Mouse (Mus musculus): ENCODE measurements around the gene Cyba. TPM values are rescaled to one million over a fixed set of nuclear protein-coding genes. Genes with fewer than 3 reads are reported as not detected.
A peak's percentile ranks its signal among the peaks of the same experiment; 100 is the strongest.

Cyba gene
- polyA plus RNA-seq, 1 experiment from 2014 or later: 647 TPM

DNA sequence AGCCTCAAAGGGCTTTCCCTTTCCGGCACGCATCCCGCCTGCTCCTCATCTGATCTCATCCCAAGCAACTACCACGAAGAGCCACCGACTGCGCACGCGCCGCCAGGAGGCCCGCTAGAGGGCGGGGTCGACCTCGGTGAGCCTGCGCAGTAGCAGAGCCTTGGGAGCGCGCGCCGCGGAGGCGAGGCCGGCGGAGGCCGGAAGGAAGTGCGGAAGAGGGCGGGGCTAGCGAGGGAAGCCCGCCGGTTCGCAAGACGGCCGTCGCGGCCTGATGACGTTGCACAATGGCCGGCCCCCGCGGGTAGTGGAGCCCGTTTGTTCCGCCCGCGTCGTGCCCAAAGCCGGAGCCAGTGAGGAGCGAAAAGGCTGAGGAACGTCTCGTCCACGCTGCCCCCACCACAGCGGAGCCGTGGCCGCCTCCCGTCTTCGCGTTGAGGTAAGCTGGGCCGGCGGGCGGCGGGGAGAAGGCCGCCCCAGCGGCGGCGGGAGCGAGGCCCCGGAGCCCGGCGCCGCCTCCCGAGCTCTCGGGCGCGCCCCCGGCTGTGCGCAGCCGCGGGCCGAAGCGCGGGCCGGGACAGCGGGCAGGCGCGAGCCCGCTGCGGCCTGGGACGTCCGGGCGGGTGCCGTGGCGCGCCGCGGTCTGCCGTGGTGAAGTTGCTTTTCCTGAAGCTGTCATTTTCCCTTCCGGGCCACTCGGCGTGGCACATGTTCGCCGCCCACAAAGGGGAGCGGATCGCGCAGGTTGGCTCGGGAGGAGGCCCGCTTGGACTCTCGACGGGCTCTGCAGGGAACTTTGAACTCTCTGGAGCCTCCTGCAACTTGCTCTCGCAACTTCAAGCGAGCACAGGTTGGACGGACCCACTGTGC is 56.1 kb downstream of the Cyba start, which contains the start of gene Zc3h18:
Gene Zc3h18, plus strand, starts transcription at position 245 of the 867 bp plus-strand sequence.
- peak; percentile 67 for TF ChIP-seq CTCF (IDR thresholded peaks at IDR 0.05; ENCODE audit: low read depth)
- Histone ChIP-seq H3K4me1 (replicated peaks; ENCODE audit: insufficient read depth, low read length) (no peaks in the 10 kb centered on the region; the same call in 1 of the 2 replicates), H3K4me2 (ENCODE audit: low read length) (peak within 1 kb of the TSS; percentile 82), H3K9ac (ENCODE audit: low read depth, low read length) (peak within 1 kb of the TSS; percentile 95), H3K9me3 (replicated peaks; ENCODE audit: low read length) (no peaks in the 10 kb centered on the region), H3K27ac (peak within 1 kb of the TSS; percentile 96), H3K36me3 (ENCODE audit: insufficient read depth, low read length) (no peaks in the 10 kb centered on the region), H3K4me3 (replicated peaks; ENCODE audit: low read depth, low read length) (peak within 1 kb of the TSS; percentile 97), H3K27me3 (ENCODE audit: insufficient read depth, low read length) (no peaks in the 10 kb centered on the region)
- WGBS: under 1% methylated on average over 98 of the region's 107 CpGs
- peak; percentile 91 for ATAC-seq (replicated peaks; ENCODE audit: low FRiP score, low read depth)
- DNase-seq (ENCODE audit: low spot score): peak; percentile 99

DNA sequence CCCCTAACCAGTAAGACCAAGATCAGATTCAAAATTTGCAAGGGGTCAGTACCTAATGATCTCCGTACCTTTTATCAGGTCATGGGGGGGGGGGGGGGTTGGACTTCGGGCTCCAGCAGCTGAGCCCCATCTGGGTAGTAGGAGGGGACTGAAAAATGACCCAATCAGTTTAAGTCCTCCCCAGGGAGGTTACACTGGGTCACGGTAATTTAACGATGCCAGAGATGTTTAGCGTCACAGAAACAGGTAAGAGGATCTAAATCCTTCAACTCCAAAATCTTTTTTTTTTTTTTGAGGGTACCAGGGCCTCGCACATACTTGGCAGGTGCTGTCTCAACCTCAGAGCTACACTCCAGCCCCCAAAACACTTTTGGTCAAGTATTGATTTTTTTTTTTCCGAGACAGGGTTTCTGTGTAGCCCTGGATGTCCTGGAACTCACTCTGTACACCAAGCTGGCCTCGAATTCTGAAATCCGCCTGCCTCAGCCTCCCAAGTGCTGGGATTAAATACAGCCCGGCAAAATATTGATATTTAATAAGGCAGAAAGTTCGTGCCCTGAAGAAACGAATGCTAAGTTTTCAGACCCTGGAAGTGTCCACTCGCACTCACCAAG is 56.9 kb downstream of the Cyba start:
- Histone ChIP-seq H3K4me3 (replicated peaks; ENCODE audit: low read depth, low read length) (peak overlapping the region; percentile 97), H3K27ac (peak overlapping the region; percentile 13; the same call in 1 of the 2 replicates), H3K4me1 (replicated peaks; ENCODE audit: insufficient read depth, low read length) (no peaks in the 10 kb centered on the region; the same call in 1 of the 2 replicates), H3K27me3 (ENCODE audit: insufficient read depth, low read length) (no peaks in the 10 kb centered on the region), H3K9me3 (replicated peaks; ENCODE audit: low read length) (no peaks in the 10 kb centered on the region), H3K9ac (ENCODE audit: low read depth, low read length) (peak overlapping the region; percentile 24; the same call in 1 of the 2 replicates), H3K4me2 (ENCODE audit: low read length) (peak overlapping the region; percentile 50), H3K36me3 (ENCODE audit: insufficient read depth, low read length) (no peaks in the 10 kb centered on the region)
- WGBS: 23% methylated on average over 13 of the region's 13 CpGs
- ATAC-seq (replicated peaks; ENCODE audit: low FRiP score, low read depth) (no peak), DNase-seq (ENCODE audit: low spot score) (no peak)
- no peak for TF ChIP-seq CTCF (IDR thresholded peaks at IDR 0.05; ENCODE audit: low read depth)

DNA sequence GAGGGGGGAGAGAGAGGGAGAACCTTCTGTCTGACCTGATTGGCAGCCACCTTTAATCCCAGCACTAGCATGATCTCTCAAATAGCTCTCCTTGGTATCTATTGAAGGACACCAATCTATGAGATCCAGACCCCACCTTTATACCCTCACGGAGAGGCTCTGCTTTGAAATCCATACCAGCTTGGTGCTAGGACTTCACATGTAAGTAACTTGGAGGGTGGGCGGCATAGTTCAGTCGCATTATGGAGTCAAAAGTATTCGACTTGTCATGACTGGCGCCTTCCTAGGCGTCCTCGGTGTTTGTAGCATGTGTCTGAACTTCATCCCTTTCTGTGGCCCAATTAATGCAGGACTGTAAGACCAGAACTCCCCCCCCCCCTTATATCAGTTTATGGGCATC is 57.4 kb downstream of the Cyba start:
- Histone ChIP-seq H3K4me1 (replicated peaks; ENCODE audit: insufficient read depth, low read length) (no peaks in the 10 kb centered on the region; the same call in 1 of the 2 replicates), H3K4me2 (ENCODE audit: low read length) (no peak overlapping the region; the same call in 1 of the 2 replicates), H3K9me3 (replicated peaks; ENCODE audit: low read length) (no peaks in the 10 kb centered on the region), H3K27ac (no peak overlapping the region), H3K36me3 (ENCODE audit: insufficient read depth, low read length) (no peaks in the 10 kb centered on the region), H3K4me3 (replicated peaks; ENCODE audit: low read depth, low read length) (no peak overlapping the region), H3K27me3 (ENCODE audit: insufficient read depth, low read length) (no peaks in the 10 kb centered on the region), H3K9ac (ENCODE audit: low read depth, low read length) (no peak overlapping the region)
- no peak for TF ChIP-seq CTCF (IDR thresholded peaks at IDR 0.05; ENCODE audit: low read depth)
- 95% methylated on average over 7 of the region's 7 CpGs for WGBS
- no peak for ATAC-seq (replicated peaks; ENCODE audit: low FRiP score, low read depth)
- DNase-seq (ENCODE audit: low spot score): no peak

Small RNA genes lying within 50 kb of the gene (microRNA-seq; reads per million reads assigned to microRNA genes)
- not detected for gene Gm24366

Other genes starting within 250 kb of the Cyba start
- 1.4 and 2.3 TPM in 2 replicates for gene Zfpm1, start 150.8 kb downstream of the Cyba start, polyA plus RNA-seq (2015; fragmentation: Nextera tagmentation; extraction: Ambion mirVana)
- not detected in 2 replicates for gene Trhr2, start 72.2 kb downstream of the Cyba start, polyA plus RNA-seq (2015; fragmentation: Nextera tagmentation; extraction: Ambion mirVana)
- gene Zc3h18, start 56.3 kb downstream of the Cyba start, polyA plus RNA-seq (2015; fragmentation: Nextera tagmentation; extraction: Ambion mirVana): 33.7 and 35.1 TPM in 2 replicates
- not detected in 2 replicates for gene Il17c, start 10.9 kb downstream of the Cyba start, polyA plus RNA-seq (2015; fragmentation: Nextera tagmentation; extraction: Ambion mirVana)
- 31.2 and 36.3 TPM in 2 replicates for gene Mvd, start 10.5 kb upstream of the Cyba start, polyA plus RNA-seq (2015; fragmentation: Nextera tagmentation; extraction: Ambion mirVana)
- 0.67 and 1.0 TPM in 2 replicates for gene Snai3, start 27.8 kb upstream of the Cyba start, polyA plus RNA-seq (2015; fragmentation: Nextera tagmentation; extraction: Ambion mirVana)
- gene Rnf166, start 43.1 kb upstream of the Cyba start, polyA plus RNA-seq (2015; fragmentation: Nextera tagmentation; extraction: Ambion mirVana): 44.0 and 44.5 TPM in 2 replicates
- 44.5 and 45.6 TPM in 2 replicates for gene Ctu2, start 43.2 kb upstream of the Cyba start, polyA plus RNA-seq (2015; fragmentation: Nextera tagmentation; extraction: Ambion mirVana)
- gene Piezo1, start 118.4 kb upstream of the Cyba start, polyA plus RNA-seq (2015; fragmentation: Nextera tagmentation; extraction: Ambion mirVana): 12.5 and 14.9 TPM in 2 replicates
- gene Cdt1, start 135.1 kb upstream of the Cyba start, polyA plus RNA-seq (2015; fragmentation: Nextera tagmentation; extraction: Ambion mirVana): 21.2 and 24.7 TPM in 2 replicates
- gene Aprt, start 144.0 kb upstream of the Cyba start, polyA plus RNA-seq (2015; fragmentation: Nextera tagmentation; extraction: Ambion mirVana): 354 and 392 TPM in 2 replicates
- 19.4 and 23.3 TPM in 2 replicates for gene Galns, start 178.5 kb upstream of the Cyba start, polyA plus RNA-seq (2015; fragmentation: Nextera tagmentation; extraction: Ambion mirVana)
- gene Trappc2l, start 178.7 kb upstream of the Cyba start, polyA plus RNA-seq (2015; fragmentation: Nextera tagmentation; extraction: Ambion mirVana): 64.5 and 73.3 TPM in 2 replicates
- 0.15 and 0.22 TPM in 2 replicates for gene Pabpn1l, start 189.8 kb upstream of the Cyba start, polyA plus RNA-seq (2015; fragmentation: Nextera tagmentation; extraction: Ambion mirVana)

All from kidney, postnatal 0 days (tissue).